Mouse (Mus musculus) NIH3T3 (cell line): ENCODE measurements around the gene Dennd4c.

Source experiments
- DNase-seq: peaks from one replicate; pipeline ENCODE4 v3.0.0-alpha.2; 2012; ENCODE audit warnings: low read depth

Gene Dennd4c

DNA sequence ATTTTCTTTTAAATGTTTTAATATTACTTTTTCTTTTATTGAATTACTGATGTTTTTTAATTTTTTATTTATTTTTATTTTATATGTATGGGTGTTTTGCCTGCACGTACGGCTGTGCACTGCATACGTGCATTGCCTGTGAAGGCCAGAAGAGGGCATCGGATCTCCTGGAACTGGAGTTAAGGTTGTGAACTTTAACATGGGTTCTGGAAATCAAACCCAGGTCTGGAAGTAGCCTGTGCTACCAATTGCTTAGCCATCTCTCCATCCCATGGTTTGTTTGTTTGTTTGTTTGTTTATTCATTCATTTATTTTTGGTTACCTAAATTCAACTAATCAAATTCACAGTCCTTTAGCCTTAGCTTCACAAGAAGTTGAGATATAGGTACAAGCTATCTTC, 136.6 kb downstream of the Dennd4c start:
- DNase-seq = peak; percentile 36

DNA sequence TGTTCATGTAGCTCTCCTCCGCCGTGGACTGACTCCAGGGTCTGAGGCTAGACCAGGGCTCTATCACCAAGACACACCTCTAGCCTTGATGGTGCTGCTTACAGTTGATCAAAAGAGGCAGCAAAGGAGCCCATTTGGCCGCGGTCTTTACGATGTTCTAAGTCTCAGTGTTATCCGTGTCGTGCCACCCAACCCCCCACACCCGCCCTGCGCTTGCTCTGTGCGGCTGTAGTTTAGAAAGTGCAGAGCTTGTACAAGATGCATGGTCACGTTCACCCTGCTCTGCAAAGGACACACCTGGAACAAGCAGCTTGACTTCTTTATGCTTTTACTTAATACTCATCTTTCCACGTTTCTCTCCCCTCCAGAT, 137.4 kb downstream of the Dennd4c start:
- no peak for DNase-seq

DNA sequence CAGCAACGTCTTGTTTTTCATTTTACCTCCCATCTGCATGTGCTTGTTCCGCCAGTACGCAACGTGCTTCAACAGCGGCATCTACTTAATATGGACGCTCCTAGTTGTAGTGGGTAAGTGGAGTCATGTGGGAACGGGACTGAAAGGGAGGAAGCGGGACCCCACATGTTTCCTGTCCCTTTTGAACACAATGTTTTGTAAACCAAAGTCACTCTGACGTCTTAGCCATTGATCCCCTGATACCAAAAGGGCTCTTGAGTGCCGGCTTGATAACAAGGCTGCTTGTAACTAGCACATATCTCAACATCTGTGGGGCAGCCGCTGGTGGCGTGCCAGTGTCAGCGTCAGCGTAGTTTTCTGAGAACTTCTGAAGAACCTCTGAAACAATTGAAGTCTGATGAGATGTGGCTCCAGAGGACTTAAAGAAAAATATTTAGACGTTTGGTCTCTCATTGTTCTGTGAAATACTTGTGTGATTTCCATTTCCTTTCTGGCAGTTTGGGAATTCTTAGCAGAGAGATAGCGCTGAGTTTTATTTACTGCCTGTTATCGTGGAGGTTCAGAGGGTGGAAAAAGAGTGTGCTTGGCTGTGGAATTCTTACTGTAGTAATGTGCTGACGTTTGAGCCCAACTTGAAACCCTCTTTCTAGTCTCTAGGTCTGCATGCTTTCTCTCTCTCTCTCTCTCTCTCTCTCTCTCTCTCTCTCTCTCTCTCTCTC, 138.0 kb downstream of the Dennd4c start:
- no peak for DNase-seq

DNA sequence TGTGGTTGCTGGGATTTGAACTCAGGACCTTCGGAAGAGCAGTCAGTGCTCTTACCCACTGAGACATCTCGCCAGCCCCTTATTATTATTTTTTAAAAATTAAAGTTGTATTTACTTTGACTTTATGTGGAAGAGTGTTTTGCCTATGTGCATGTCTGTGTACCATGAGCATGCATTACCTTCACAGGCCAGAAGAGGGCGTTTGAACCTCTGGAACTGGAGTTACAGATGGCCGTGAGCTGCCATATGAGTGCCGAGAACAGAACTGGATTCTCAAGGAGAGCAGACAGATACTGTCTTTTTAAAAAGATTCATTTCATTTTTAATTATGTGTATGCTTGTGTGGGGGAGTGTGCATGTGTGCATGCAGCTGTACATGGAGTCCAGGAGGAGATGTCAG, 139.5 kb downstream of the Dennd4c start:
- peak; percentile 19 for DNase-seq

GRCm38 (mm10) chr4:86897411-86897810, 149.1 kb downstream of the Dennd4c start:
- no peak for DNase-seq

GRCm38 (mm10) chr4:86898791-86899474, 150.6 kb downstream of the Dennd4c start:
- DNase-seq = peak; percentile 41
